Mouse (Mus musculus): ENCODE measurements around the gene Wrap73.

DNA sequence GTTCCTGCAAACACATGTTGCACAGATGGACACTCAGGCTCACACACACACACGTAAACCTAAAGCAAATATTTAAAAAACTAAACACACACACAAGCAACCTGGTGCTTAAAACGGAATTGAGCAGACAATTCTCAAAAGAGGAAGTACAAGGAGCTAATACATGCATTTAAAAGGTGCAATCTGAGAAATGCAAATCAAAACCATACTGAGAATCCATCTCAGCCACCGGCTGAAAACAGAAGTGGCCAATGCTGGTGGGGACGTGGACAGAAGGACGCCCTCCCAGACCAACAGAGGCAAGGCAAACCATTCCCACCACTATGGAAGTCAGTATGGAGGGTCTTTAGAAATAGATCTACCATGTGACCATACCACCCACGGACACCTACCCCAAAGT, 18.6 kb upstream of the Wrap73 start:
- TF ChIP-seq CTCF (IDR thresholded peaks at IDR 0.05; ENCODE audit: borderline replicate concordance, control insufficient read depth, extremely low read depth, insufficient read depth, low read length, poor library complexity) (no peak), POLR2A (IDR thresholded peaks at IDR 0.05; ENCODE audit: control insufficient read depth, extremely low read depth, insufficient read depth, low read length, poor library complexity) (no peak)
